Mouse (Mus musculus) liver, postnatal 0 days (tissue): ENCODE data around the gene Cuedc1. TPM values are rescaled to one million over a fixed set of nuclear protein-coding genes. Genes with fewer than 3 reads are reported as not detected.
A peak's percentile ranks its signal among the peaks of the same experiment; 100 is the strongest.

Experiments used
- ATAC-seq: fragments of 200-750 bp; cut with Nextera tagmentation; 2 replicates; pipeline ENCODE4 v1.8.0; 2017; ENCODE audit warnings: mild to moderate bottlenecking, moderate library complexity
- DNase-seq: peaks from one replicate; pipeline ENCODE4 v3.0.0-alpha.2; 2016
- H3K27ac ChIP-seq: fragments of 300-500 bp; sonication (generic); 2 replicates; pipeline ENCODE4 v1.5.1; 2014; ENCODE audit warnings: antibody characterized with exemption, moderate library complexity, mild to moderate bottlenecking, low read depth
- H3K27me3 ChIP-seq: fragments of 300-500 bp; sonication (generic); 2 replicates; pipeline ENCODE4 v1.6.1; 2014; ENCODE audit warnings: low read length, control low read depth, mixed read lengths; ENCODE audit not compliant: insufficient read depth
- H3K36me3 ChIP-seq: fragments of 300-500 bp; sonication (generic); replicated peaks from 2 replicates; pipeline ENCODE4 v1.6.1; 2014; ENCODE audit warnings: mild to moderate bottlenecking, control low read depth, low read length, moderate library complexity, mixed read lengths; ENCODE audit not compliant: insufficient read depth
- H3K4me1 ChIP-seq: fragments of 300-500 bp; sonication (generic); 2 replicates; pipeline ENCODE4 v1.6.1; 2014; ENCODE audit warnings: antibody characterized with exemption, mild to moderate bottlenecking, control low read depth; ENCODE audit not compliant: insufficient read depth
- H3K4me2 ChIP-seq: fragments of 300-500 bp; sonication (generic); 2 replicates; pipeline ENCODE4 v1.6.1; 2014; ENCODE audit warnings: low read depth, mild to moderate bottlenecking, low read length, moderate library complexity, mixed read lengths
- H3K4me3 ChIP-seq: fragments of 300-500 bp; sonication (generic); 2 replicates; pipeline ENCODE4 v1.5.1; 2014; ENCODE audit warnings: low read depth, low read length
- H3K9ac ChIP-seq: fragments of 300-500 bp; sonication (generic); replicated peaks from 2 replicates; pipeline ENCODE4 v1.6.1; 2014; ENCODE audit warnings: mild to moderate bottlenecking, moderate library complexity
- H3K9me3 ChIP-seq: fragments of 300-500 bp; sonication (generic); 2 replicates; pipeline ENCODE4 v1.6.1; 2016; ENCODE audit warnings: mild to moderate bottlenecking, control low read depth, low read length, mixed read lengths
- CTCF ChIP-seq: sonication (generic); IDR thresholded peaks from 2 replicates; pipeline ENCODE4 v1.5.1; 2016; ENCODE audit warnings: antibody characterized with exemption, low read depth
- EP300 ChIP-seq: IDR thresholded peaks from 2 replicates; pipeline ENCODE4 v1.6.1; 2016; ENCODE audit warnings: antibody characterized with exemption, low read depth, mild to moderate bottlenecking
- WGBS: fragments of 180-500 bp; shearing (Covaris S2); extraction: QIAGEN DNeasy Blood & Tissue Kit; methylation state at CpG from one replicate; pipeline ENCODE4 v1.1.7; 2014; ENCODE audit not compliant: insufficient replicate concordance; 5-methylcytosine and 5-hydroxymethylcytosine counted together
- polyA plus RNA-seq: library from polyadenylated mRNA; unstranded; fragments of >200 nt; fragmentation: Nextera tagmentation; extraction: Ambion mirVana; gene quantifications from 2 replicates; pipeline ENCODE4 v1.2.1, GENCODE M21; 2015

Cuedc1 gene
- polyA plus RNA-seq, 1 experiment from 2014 or later = 1.2 TPM

GRCm38 (mm10) chr11:88142362-88142761 is 44.5 kb downstream of the Cuedc1 start:
- ATAC-seq (no peak), DNase-seq (no peak)
- Histone ChIP-seq H3K36me3 (no peaks in the 10 kb centered on the region), H3K4me2 (no peak overlapping the region), H3K27me3 (peaks cover 7% of the 10 kb centered on the region; the same call in 1 of the 2 replicates), H3K27ac (no peak overlapping the region), H3K9me3 (no peaks in the 10 kb centered on the region), H3K4me1 (peaks cover 12% of the 10 kb centered on the region), H3K9ac (no peak overlapping the region), H3K4me3 (no peak overlapping the region)
- TF ChIP-seq CTCF = no peak
- no peak for TF ChIP-seq EP300
- 55% methylated on average over 8 of the region's 8 CpGs for WGBS

DNA sequence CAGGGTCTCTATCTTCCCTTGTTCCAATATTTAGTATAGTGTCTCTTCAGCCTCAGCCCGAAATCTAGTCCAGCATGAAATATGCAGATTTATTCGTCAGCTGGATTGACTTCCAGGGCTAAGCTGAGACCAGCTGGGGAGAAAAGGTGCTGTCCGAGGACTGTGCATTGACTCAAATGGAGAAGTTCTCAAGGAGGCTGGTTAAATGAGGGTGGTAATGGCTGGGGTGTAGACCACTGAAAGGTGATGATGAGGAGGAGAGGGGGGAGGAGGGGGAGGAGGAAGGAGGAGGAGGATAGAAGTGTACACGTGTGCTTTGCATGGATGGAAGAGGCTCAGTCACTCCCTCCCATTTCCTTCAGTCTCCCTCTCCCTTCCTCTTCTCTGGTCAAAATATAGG is 46.2 kb downstream of the Cuedc1 start:
- DNase-seq (no peak), ATAC-seq (no peak)
- WGBS = 46% methylated on average over 4 of the region's 4 CpGs
- H3K36me3 ChIP-seq = no peaks in the 10 kb centered on the region
- H3K4me1 ChIP-seq = peaks cover 22% of the 10 kb centered on the region
- H3K9ac ChIP-seq = no peak overlapping the region
- H3K9me3 ChIP-seq = no peaks in the 10 kb centered on the region
- TF ChIP-seq EP300 (no peak), CTCF (no peak)
- H3K4me2 ChIP-seq = no peak overlapping the region
- no peak overlapping the region for H3K4me3 ChIP-seq
- H3K27ac ChIP-seq = no peak overlapping the region
- H3K27me3 ChIP-seq = peaks cover 3% of the 10 kb centered on the region; the same call in 1 of the 2 replicates

GRCm38 (mm10) chr11:88145214-88146006 is 47.6 kb downstream of the Cuedc1 start:
- H3K4me1 ChIP-seq = peaks cover 22% of the 10 kb centered on the region
- no peak overlapping the region for H3K27ac ChIP-seq
- DNase-seq (peak; percentile 36), ATAC-seq (peak; percentile 73)
- WGBS = 25% methylated on average over 13 of the region's 13 CpGs
- H3K27me3 ChIP-seq = no peaks in the 10 kb centered on the region
- no peaks in the 10 kb centered on the region for H3K36me3 ChIP-seq
- TF ChIP-seq CTCF = no peak
- TF ChIP-seq EP300 = peak; percentile 53; the same call in 1 of the 2 replicates
- no peak overlapping the region for H3K4me2 ChIP-seq
- no peak overlapping the region for H3K4me3 ChIP-seq
- H3K9ac ChIP-seq = no peak overlapping the region
- H3K9me3 ChIP-seq = no peaks in the 10 kb centered on the region

DNA sequence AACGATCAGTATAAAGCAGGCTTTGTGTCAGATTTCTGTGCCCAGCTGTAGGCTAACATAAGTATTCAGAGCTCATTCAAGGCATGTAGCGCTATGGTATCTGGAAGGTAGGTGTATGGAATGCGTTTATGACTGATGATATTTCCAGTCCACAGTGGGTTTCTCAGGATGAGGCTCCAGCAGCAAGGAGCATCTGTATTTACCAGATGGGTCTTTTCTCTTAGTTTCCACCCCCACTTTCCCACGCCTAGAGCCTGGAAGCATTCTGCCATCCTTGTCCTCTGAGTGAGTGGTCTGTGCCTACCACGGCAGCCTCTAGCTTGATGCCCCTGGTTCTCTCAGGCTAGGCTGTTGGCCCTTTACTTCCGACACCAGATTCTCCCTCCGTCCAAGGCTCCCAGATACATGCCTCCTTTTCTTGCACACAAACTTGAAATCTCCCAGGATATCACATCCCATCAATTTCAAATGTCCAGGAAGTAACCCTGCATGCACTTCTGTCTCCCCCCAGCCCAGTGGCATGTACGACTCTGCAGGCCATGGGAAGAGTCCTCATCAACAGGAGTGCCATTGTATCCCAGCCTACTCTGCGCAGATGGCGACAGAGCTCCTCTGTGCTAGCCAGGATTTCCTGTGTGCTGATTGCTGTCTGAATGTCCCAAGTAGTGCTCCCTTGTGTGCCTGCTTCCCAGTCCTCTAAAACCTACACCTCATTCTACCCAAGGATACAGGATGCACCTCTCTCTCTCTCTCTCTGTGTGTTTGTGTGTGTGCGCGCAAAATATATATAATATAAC is 48.6 kb downstream of the Cuedc1 start:
- Histone ChIP-seq H3K4me1 (peaks cover 26% of the 10 kb centered on the region), H3K36me3 (no peaks in the 10 kb centered on the region), H3K9ac (no peak overlapping the region), H3K27me3 (no peaks in the 10 kb centered on the region), H3K9me3 (no peaks in the 10 kb centered on the region), H3K27ac (no peak overlapping the region), H3K4me2 (no peak overlapping the region), H3K4me3 (no peak overlapping the region)
- 71% methylated on average over 12 of the region's 12 CpGs for WGBS
- DNase-seq = no peak
- no peak for ATAC-seq
- no peak for TF ChIP-seq CTCF
- no peak for TF ChIP-seq EP300

DNA sequence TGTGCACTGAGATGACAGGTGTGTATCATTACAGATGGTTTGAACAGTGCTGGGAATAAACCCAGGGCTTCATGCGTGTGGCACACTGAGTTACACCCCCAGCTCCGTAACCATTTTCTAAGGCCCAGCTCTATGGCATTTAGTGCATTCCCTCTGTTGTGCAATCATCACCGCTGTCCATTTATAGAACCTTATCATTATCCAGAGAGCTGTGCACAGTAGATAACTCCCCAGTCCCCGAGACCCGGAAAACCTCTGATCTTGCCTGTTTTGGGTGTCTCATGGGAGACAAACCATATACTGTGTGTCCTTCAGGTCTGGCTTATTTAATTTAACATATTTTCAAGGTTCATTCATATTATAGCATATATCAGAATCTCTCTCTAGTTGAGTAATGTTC is 49.5 kb downstream of the Cuedc1 start:
- DNase-seq (no peak), ATAC-seq (no peak)
- Histone ChIP-seq H3K4me2 (no peak overlapping the region), H3K36me3 (no peaks in the 10 kb centered on the region), H3K4me3 (no peak overlapping the region), H3K27ac (no peak overlapping the region), H3K9me3 (no peaks in the 10 kb centered on the region), H3K9ac (no peak overlapping the region), H3K4me1 (peaks cover 32% of the 10 kb centered on the region), H3K27me3 (no peaks in the 10 kb centered on the region)
- WGBS = 35% methylated on average over 5 of the region's 5 CpGs
- no peak for TF ChIP-seq CTCF
- TF ChIP-seq EP300 = peak; percentile 50; the same call in 1 of the 2 replicates

DNA sequence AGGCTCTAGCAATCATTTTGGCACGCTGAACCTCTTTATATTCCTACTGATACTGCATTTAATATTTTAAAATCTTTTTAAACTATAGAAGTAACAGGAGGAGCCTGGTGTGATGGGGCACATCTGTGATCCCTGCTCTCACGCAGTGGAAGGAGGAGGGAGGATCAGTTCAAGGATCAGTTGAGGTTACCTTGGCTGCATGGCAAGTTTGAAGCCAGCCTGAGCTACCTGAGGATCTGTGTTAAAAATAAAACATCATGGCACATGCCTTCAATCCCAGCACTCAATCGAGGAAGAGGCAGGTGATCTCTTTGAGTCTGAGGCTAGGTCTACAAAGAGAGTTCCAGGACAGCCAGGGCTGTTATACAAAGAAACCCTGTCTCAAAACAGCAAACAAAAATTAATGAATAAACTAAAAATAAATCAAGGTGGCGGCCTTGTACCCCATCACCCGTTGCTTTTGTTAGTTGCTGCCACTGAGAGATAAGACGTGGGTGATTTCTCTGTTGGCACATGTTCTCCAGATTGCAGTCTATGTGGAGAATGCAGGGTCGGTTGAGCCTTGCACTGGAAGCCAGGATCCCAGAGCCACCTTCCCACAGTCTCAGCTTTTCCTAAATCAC is 50.3 kb downstream of the Cuedc1 start:
- Histone ChIP-seq H3K27me3 (no peaks in the 10 kb centered on the region), H3K9ac (no peak overlapping the region), H3K4me1 (peaks cover 32% of the 10 kb centered on the region), H3K4me3 (no peak overlapping the region), H3K36me3 (no peaks in the 10 kb centered on the region), H3K4me2 (no peak overlapping the region), H3K27ac (no peak overlapping the region), H3K9me3 (no peaks in the 10 kb centered on the region)
- ATAC-seq (no peak), DNase-seq (no peak)
- WGBS = 48% methylated on average over 7 of the region's 7 CpGs
- TF ChIP-seq CTCF (no peak), EP300 (no peak)
